Mouse (Mus musculus) heart, postnatal 0 days (tissue): ENCODE measurements at regions not wholly inside any gene's neighbourhood (a gene's known extent, or its start where the extent isn't known, plus 50 kb on each side); places are given as distances from the start of the nearest gene placed in this dataset.

ENCODE experiments used
- CTCF ChIP-seq: IDR thresholded peaks from 2 replicates; pipeline ENCODE4 v1.5.1; 2016; ENCODE audit warnings: antibody characterized with exemption, control low read depth, low read depth
- EP300 ChIP-seq: IDR thresholded peaks from 2 replicates; pipeline ENCODE4 v1.6.1; 2016; ENCODE audit warnings: antibody characterized with exemption, low read depth

GRCm38 (mm10) chr2:137231161-137231560, 114.7 kb upstream of the Jag1 start:
- no peak for TF ChIP-seq CTCF
- no peak for TF ChIP-seq EP300
